Mouse (Mus musculus): ENCODE results near the gene Gxylt1.
"Not testable (repeated sequence)": the region's sequence is repeated elsewhere in the genome, so short reads cannot be mapped to it uniquely, and the experiment has no call there.

The Gxylt1 gene

DNA sequence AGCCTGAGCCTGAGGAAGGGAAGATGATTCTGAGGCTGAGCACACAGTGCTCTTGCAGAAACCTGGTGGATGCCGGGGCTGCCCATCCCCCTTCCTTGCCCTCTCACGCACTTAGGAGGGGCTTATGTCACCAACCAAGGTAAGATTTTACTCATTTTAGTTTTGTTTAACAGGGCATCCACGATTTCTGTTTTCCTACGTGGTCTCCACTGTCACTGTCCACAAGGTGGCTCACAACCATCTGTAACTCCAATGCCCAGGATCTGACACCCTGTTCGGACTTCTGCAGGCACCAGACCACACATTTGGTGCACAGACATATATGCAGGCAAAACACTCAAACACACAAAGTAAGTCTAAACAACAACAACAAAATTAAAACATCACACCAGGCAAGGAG, 12.2 kb downstream of the Gxylt1 start:
- no peak for DNase-seq (ENCODE audit: low spot score)

DNA sequence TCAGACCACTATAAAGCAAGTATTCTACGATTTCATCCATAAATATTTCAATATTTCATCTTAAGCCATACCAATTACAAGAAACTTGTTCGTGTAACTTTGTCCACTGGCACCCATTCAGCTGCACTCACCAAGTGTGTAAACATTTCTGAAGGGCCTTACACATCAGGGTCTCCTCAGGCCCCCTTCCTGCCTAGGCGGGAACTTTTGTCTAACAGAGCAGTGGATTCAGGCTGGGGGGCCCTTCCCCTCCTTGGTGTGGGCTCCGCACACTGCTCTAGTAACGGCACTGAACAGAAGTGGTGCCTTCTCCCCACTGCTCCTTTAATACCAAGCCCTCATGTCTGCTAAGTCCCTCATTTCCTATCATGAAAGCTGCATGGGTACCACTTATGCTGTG, 12.7 kb downstream of the Gxylt1 start:
- DNase-seq (ENCODE audit: low spot score) = no peak

GRCm38 (mm10) chr15:93259933-93260332, 15.0 kb downstream of the Gxylt1 start:
- no peak for DNase-seq (ENCODE audit: low spot score)

GRCm38 (mm10) chr15:93255295-93255694, 19.7 kb downstream of the Gxylt1 start:
- DNase-seq (ENCODE audit: low spot score) = no peak

- no peak for DNase-seq (ENCODE audit: low spot score)
Measured at GRCm38 (mm10) chr15:93253172-93253571, 21.8 kb downstream of the Gxylt1 start.

DNA sequence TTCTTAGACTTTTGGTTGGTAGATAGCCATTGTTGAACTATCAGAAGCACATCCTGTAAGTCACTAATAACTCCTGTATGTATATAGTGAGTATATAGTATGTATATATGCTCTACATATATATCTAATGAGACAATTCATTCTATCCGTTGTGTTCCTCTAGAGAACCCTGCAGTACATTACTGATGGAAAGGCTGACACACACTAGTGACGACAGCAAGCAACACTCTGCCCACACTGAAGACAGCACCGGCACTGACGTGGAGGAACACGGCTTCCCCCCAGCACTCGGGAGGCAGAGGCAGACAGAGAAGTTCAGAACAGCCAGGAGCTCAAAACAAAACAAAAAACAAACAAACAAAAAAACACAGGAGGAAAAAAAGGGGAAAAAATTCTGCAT, 22.6 kb downstream of the Gxylt1 start:
- no peak for DNase-seq (ENCODE audit: low spot score)

GRCm38 (mm10) chr15:93251553-93252250, 23.3 kb downstream of the Gxylt1 start:
- DNase-seq (ENCODE audit: low spot score) = no peak

DNA sequence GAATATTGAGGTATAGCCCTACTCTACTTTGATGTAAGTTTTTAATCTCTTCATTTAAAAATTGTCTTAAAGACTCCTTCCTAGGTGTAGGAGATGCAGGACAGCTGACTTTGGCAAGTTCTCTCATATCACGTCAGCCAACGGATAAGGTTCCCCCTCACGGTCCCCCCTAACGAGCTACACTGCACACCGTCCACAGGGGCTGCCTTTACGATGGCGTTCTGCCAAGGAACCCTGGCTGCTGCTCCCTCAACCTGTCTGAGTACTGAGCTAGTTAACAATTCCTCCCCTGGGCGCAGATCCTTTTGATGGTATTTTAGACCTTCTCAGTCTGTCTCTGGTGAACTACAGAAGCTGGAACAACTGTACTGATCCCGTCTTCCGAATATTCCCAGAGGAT, 31.8 kb downstream of the Gxylt1 start:
- no peak for DNase-seq (ENCODE audit: low spot score)

DNA sequence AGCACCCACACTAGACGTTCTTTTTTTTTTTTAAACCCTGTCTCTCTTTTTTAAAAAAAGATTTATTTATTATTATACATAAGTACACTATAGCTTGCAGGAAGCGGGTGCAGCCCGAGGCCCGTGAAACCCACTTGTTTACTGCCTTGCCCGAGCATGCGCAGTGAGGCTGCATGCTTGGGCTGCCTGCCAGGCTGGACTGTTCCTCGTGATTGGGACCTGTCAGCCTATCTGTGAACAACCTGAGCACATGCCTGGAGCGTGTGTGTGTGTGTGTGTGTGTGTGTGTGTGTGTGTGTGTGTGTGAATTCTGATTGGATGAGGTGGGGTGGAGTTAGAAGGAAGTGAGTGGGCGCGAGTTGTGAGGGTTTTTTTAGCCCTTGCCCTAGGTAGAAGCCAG, 38.5 kb downstream of the Gxylt1 start:
- not testable (repeated sequence) for DNase-seq (ENCODE audit: low spot score)

DNA sequence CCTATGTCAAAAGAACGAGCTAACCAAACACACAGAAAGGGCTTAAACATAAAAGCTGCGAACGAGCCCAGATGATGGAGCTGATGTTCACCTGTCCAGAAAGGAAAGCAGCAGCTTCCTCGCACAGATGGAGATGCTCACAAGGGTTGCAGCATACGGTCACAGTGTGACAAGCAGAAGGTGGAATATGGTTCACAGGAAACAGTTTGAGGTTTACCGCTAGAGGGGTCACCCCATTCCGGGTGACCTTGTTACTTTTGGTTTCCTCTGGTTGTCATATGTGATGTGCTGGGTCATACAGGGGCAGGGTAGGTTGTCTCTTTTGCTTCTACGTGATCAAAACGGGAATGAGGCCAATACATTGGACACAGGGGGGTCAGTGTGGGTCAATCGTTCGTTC, 46.0 kb downstream of the Gxylt1 start:
- DNase-seq (ENCODE audit: low spot score) = no peak

DNA sequence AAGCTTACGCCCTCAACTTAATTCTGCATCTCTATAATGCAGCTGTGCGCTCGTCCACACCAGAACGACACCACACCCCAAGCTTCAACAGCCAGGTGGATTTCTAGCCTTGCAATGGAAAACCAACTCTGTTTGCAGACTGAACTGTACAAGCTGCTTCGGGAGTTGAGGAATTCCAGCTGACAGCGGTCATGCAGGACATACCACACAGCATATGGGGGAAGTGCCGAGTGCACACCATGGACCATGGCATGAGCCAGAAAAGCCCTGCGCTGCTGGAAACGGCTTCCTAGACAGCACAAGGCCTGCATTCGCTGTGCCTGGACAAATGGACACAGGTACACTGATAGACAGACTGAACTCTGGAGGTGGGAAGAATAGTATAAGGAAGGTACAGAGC, 46.6 kb downstream of the Gxylt1 start:
- DNase-seq (ENCODE audit: low spot score) = no peak

DNA sequence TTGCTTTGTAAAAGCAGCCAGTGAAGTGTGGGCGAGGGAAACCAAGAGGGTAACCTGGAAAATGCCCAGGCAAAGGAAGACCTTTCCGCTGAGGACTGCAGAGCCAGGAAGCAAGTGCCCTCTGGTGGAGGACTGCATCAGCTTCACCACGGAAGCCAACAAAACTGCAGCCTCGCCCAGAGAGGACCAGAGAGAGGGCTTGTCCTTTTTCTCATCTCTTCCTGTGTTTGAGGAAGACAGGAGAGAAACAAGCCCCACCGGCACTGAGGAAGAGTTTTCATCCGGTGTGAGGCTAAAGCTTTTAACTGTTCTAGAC, 47.3 kb downstream of the Gxylt1 start:
- no peak for DNase-seq (ENCODE audit: low spot score)

GRCm38 (mm10) chr15:93226930-93227763, 47.8 kb downstream of the Gxylt1 start:
- DNase-seq (ENCODE audit: low spot score) = no peak

- DNase-seq (ENCODE audit: low spot score) = no peak
Measured at GRCm38 (mm10) chr15:93222475-93222874, 52.5 kb downstream of the Gxylt1 start.

DNA sequence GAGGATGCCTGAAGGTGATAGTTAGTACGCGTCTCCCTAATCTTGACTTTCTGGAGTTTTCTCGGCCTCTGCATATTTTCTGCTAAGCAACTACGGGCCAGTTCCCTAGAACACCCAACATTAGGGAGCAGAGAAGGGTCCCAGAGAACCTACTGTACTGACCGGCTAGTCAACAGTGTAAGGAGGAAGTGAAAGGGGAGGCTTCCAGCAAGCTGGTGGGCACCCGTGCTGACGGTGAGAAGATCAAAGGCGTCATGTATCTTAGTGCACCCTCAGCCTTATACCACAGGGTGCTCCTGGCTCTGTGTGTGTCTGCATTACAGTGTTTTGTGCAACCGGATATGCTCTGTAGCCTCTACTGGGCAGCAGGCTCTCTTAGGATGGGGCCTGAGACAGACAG, 62.4 kb downstream of the Gxylt1 start:
- no peak for DNase-seq (ENCODE audit: low spot score)

DNA sequence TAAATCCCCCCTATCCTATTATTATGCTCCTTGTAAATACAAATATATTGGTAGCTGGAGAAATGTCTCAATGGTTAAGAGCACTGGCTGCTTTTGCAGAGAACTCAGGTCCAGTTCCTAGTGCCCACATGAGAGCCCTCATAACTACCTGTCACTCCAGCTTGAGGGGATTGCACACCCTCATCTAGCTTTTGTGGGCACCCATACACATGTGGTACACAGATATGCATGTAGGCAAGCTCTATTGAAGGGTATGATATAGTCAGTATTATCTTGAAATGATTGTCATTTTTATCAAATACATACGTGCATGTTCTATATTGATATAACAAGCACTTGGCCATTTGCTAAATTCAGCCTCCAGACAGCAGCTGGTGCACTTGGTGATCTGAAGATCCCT, 70.1 kb downstream of the Gxylt1 start:
- no peak for DNase-seq (ENCODE audit: low spot score)

DNA sequence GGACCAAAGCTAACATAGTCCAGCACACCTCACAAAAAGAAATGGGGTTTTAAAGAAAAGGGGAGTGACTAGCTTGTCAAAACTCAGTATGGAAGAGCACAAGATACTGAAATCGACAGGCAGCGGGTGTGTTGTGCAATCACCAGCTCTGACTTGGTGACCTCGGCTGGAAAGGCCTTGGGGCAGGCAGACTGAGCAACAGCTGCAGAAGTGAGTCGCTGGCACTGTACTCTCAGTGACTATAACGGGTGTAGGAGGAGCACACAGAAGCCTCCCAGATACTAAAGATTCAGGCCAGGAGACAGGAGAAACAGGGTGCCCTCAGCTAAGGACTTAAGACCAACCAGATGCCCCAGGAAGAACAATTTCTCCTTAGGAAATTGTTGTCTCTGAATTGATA, 73.0 kb downstream of the Gxylt1 start:
- no peak for DNase-seq (ENCODE audit: low spot score)

GRCm38 (mm10) chr15:93191387-93192145, 83.4 kb downstream of the Gxylt1 start:
- no peak for DNase-seq (ENCODE audit: low spot score)
